Mouse (Mus musculus) liver, adult 2 months (tissue): ENCODE measurements around the gene Ccdc170.

Experiments
- CTCF ChIP-seq: fragments of 200-500 bp; IDR thresholded peaks from 2 replicates; pipeline ENCODE4 v1.5.1; 2011; ENCODE audit warnings: low read depth, low read length, control low read depth
- POLR2A ChIP-seq: fragments of 200-500 bp; IDR thresholded peaks from 2 replicates; pipeline ENCODE4 v1.6.1; 2011; ENCODE audit warnings: low read length, control low read depth; ENCODE audit not compliant: insufficient read depth; ENCODE audit errors: extremely low read depth

DNA sequence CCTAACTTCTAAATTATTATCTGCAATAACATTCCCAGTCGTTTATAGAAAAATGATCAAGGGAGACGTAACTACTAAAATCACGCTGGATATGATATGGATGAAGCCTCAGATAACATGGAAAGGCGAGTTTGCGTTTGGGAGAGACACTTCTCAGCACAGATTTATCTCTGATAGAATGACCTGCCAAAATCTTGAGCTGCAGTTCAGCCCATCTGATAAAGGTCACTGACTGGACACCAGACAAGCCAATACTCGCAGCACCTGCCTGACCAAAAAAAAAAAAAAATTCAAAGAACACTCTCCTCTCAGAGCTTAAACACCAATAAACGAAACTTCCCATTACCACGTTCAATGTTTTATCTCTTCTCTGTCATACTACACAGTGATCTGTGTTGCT lies 108.7 kb downstream of the Ccdc170 start:
- no peak for TF ChIP-seq POLR2A
- TF ChIP-seq CTCF = no peak
